Mouse (Mus musculus): ENCODE data around the gene Srd5a1. TPM values are rescaled to one million over a fixed set of nuclear protein-coding genes. Genes with fewer than 3 reads are reported as not detected.

The Srd5a1 gene
- polyA plus RNA-seq, 1 experiment from 2014 or later, result 3.9 TPM

DNA sequence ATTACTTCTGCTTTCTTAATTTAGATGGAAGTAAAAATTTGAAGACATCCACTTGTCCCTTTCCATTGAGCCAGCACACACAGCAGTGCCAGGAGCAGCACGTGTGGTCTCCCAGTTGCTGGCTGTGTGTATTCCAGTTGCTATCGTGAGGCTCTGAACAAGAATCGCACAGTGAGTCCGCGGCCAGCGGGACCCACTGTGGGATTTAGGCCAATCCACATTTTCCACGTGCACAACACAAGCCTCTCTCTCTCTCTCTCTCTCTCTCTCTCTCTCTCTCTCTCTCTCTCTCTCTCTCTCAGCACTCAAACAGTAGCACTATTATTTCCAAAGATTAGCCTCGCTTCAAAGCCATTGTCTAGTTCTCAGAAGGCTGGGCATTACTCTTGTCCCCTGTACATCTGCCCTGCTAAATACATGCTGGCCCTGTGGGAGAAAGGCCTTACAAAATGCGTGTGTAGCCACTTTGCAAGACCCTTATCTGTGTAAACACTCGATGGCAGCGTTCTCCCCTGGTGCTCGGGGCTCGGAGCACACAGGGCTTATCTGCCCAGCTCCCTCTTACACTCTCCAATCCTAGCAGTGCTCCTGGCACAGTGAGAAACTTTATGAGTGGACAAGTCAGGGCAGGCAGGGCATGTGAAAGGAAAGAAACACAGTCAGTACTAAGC, 51.8 kb downstream of the Srd5a1 start:
- Histone ChIP-seq H3K27ac (ENCODE audit: low read length) (no peak overlapping the region), H3K27me3 (ENCODE audit: control insufficient read depth, insufficient read depth, low read depth, low read length) (no peaks in the 10 kb centered on the region), H3K4me1 (ENCODE audit: control insufficient read depth, low read depth, low read length) (no peaks in the 10 kb centered on the region), H3K4me2 (ENCODE audit: low read depth, low read length) (no peak overlapping the region), H3K9me3 (replicated peaks; ENCODE audit: control insufficient read depth, low read length) (no peaks in the 10 kb centered on the region), H3K36me3 (ENCODE audit: control insufficient read depth, insufficient read depth) (no peaks in the 10 kb centered on the region), H3K9ac (ENCODE audit: low read depth, low read length) (no peak overlapping the region), H3K4me3 (ENCODE audit: low read depth, low read length) (no peak overlapping the region)
- ATAC-seq (ENCODE audit: low read depth), result no peak
- 46% methylated on average over 13 of the region's 13 CpGs for WGBS (ENCODE audit: insufficient replicate concordance)

DNA sequence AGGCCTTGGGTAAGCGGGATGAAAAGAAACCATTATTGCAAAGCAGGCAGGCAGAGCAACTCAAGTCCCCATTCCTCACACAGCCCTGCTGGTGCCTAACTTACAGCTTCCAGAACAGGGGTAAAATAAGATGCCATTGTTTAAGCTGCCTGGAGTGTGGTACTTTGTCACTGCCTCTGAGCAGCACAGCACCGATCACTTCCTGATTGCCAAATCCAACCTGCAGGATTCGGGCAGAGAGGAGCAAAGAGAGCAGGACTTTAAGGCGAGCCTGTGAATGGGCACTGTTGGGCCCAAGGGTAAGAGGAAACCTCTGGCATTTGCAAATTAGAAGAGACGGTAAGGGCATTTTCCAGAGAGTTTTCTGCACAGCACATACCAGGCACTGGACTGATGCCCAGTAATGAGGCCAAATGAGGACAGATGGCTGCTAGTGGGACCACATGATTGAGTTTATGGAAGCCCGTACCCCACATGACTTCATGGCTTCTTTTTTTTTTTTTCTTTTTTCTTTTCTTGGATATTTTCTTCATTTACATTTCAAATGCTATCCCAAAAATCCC, 53.1 kb downstream of the Srd5a1 start:
- Histone ChIP-seq H3K36me3 (ENCODE audit: control insufficient read depth, insufficient read depth) (no peaks in the 10 kb centered on the region), H3K4me3 (ENCODE audit: low read depth, low read length) (no peak overlapping the region), H3K27ac (ENCODE audit: low read length) (no peak overlapping the region), H3K27me3 (ENCODE audit: control insufficient read depth, insufficient read depth, low read depth, low read length) (no peaks in the 10 kb centered on the region), H3K9me3 (replicated peaks; ENCODE audit: control insufficient read depth, low read length) (no peaks in the 10 kb centered on the region), H3K4me2 (ENCODE audit: low read depth, low read length) (no peak overlapping the region), H3K4me1 (ENCODE audit: control insufficient read depth, low read depth, low read length) (no peaks in the 10 kb centered on the region), H3K9ac (ENCODE audit: low read depth, low read length) (no peak overlapping the region)
- WGBS (ENCODE audit: insufficient replicate concordance), result 59% methylated on average over 6 of the region's 6 CpGs
- no peak for ATAC-seq (ENCODE audit: low read depth)

DNA sequence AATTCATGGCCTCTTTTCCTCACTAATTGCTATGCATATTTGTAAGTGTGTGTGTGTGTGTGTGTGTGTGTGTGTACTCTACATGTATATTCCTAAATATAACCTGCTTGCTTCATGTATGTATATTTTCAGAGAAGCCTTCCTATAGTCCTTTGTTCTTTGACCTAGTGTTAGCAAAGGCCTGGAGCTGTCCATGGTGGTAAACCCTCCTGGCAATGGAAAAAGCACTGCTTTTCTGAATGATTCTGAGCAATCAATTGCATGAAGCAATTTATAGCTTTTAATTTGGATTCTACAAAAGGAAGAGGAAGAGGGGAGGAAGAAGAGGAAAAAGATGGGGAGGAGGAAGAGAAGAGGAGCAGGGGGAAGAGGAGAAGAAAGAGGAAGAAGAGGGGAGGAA, 54.5 kb downstream of the Srd5a1 start:
- ATAC-seq (ENCODE audit: low read depth), result no peak
- Histone ChIP-seq H3K36me3 (ENCODE audit: control insufficient read depth, insufficient read depth) (no peaks in the 10 kb centered on the region), H3K9ac (ENCODE audit: low read depth, low read length) (no peak overlapping the region), H3K27ac (ENCODE audit: low read length) (no peak overlapping the region), H3K4me2 (ENCODE audit: low read depth, low read length) (no peak overlapping the region), H3K4me1 (ENCODE audit: control insufficient read depth, low read depth, low read length) (no peaks in the 10 kb centered on the region), H3K4me3 (ENCODE audit: low read depth, low read length) (no peak overlapping the region), H3K9me3 (replicated peaks; ENCODE audit: control insufficient read depth, low read length) (no peaks in the 10 kb centered on the region), H3K27me3 (ENCODE audit: control insufficient read depth, insufficient read depth, low read depth, low read length) (no peaks in the 10 kb centered on the region)

DNA sequence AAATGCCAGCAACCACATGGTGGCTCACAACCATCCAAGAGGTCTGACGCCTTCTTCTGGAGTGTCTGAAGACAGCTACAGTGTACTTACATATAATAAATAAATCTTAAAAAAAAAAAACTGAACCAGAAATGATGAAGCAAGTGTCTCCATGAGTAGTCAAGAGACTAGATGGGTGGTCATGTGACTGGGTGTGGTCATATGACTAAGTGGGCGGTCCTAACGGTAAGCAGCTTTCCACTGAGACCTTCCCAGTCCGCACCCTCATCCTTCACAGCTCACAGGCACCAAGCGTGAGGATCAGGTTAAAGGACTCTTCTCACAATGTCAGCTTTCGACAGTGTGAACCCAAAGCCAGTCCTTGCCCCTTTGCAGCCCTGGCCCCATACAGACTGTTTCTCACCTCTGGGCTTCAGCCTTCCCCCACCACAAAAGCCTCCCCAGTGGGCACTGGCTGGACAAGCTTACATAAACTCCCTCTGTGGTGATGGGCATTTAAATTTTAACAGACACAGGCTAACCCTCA, 55.2 kb downstream of the Srd5a1 start:
- no peak overlapping the region for H3K4me3 ChIP-seq (ENCODE audit: low read depth, low read length)
- no peak overlapping the region for H3K9ac ChIP-seq (ENCODE audit: low read depth, low read length)
- H3K36me3 ChIP-seq (ENCODE audit: control insufficient read depth, insufficient read depth), result no peaks in the 10 kb centered on the region
- no peaks in the 10 kb centered on the region for H3K9me3 ChIP-seq (replicated peaks; ENCODE audit: control insufficient read depth, low read length)
- no peak overlapping the region for H3K4me2 ChIP-seq (ENCODE audit: low read depth, low read length)
- no peak for ATAC-seq (ENCODE audit: low read depth)
- no peaks in the 10 kb centered on the region for H3K27me3 ChIP-seq (ENCODE audit: control insufficient read depth, insufficient read depth, low read depth, low read length)
- WGBS (ENCODE audit: insufficient replicate concordance), result 64% methylated on average over 6 of the region's 6 CpGs
- H3K27ac ChIP-seq (ENCODE audit: low read length), result no peak overlapping the region
- H3K4me1 ChIP-seq (ENCODE audit: control insufficient read depth, low read depth, low read length), result no peaks in the 10 kb centered on the region

DNA sequence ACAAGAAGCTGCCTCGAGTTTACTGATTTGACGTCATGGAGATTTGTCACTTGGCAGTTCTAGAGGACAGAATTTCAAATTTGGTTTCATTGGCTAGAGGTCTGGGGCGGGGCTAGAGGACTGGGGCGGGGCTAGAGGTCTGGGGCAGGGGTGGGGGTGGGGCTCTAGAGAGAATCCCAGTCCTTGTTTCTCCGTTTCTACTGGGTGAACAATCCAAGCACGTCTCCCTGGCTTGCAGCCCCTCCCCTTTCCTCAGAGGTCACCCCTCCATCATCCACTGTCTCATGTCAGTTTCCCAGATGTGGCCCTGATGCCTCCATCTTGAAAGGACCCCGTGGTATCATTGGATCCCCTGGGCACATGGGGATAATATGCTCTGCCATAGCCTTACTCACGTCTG, 56.2 kb downstream of the Srd5a1 start:
- H3K4me1 ChIP-seq (ENCODE audit: control insufficient read depth, low read depth, low read length), result no peaks in the 10 kb centered on the region
- WGBS (ENCODE audit: insufficient replicate concordance), result 22% methylated on average over 8 of the region's 8 CpGs
- no peaks in the 10 kb centered on the region for H3K9me3 ChIP-seq (replicated peaks; ENCODE audit: control insufficient read depth, low read length)
- H3K4me3 ChIP-seq (ENCODE audit: low read depth, low read length), result no peak overlapping the region
- no peaks in the 10 kb centered on the region for H3K36me3 ChIP-seq (ENCODE audit: control insufficient read depth, insufficient read depth)
- H3K27ac ChIP-seq (ENCODE audit: low read length), result no peak overlapping the region
- H3K4me2 ChIP-seq (ENCODE audit: low read depth, low read length), result no peak overlapping the region
- no peak for ATAC-seq (ENCODE audit: low read depth)
- no peaks in the 10 kb centered on the region for H3K27me3 ChIP-seq (ENCODE audit: control insufficient read depth, insufficient read depth, low read depth, low read length)
- H3K9ac ChIP-seq (ENCODE audit: low read depth, low read length), result no peak overlapping the region

DNA sequence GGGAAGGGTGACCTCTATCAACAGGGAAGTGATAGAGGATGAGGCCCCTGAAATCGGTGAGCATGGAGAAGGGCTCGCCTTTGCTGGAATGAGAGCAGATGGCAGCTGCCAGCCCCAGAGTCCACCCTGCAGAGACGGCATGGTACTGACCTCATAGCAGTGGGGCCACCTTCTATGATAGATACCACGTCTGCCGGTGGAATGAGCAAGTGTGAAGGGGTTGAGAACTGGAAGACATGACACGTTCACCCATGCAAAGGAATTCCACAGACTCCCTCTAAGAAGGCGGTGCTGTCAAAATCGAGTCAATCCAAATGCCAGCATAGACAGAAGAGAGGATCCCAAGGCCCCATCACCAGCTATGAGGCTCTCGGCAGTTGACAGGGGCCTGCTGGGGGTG, 57.0 kb downstream of the Srd5a1 start:
- H3K9ac ChIP-seq (ENCODE audit: low read depth, low read length), result no peak overlapping the region
- H3K27ac ChIP-seq (ENCODE audit: low read length), result no peak overlapping the region
- no peak overlapping the region for H3K4me2 ChIP-seq (ENCODE audit: low read depth, low read length)
- no peak for ATAC-seq (ENCODE audit: low read depth)
- no peaks in the 10 kb centered on the region for H3K27me3 ChIP-seq (ENCODE audit: control insufficient read depth, insufficient read depth, low read depth, low read length)
- no peak overlapping the region for H3K4me3 ChIP-seq (ENCODE audit: low read depth, low read length)
- H3K9me3 ChIP-seq (replicated peaks; ENCODE audit: control insufficient read depth, low read length), result no peaks in the 10 kb centered on the region
- H3K36me3 ChIP-seq (ENCODE audit: control insufficient read depth, insufficient read depth), result no peaks in the 10 kb centered on the region
- 61% methylated on average over 9 of the region's 9 CpGs for WGBS (ENCODE audit: insufficient replicate concordance)
- H3K4me1 ChIP-seq (ENCODE audit: control insufficient read depth, low read depth, low read length), result no peaks in the 10 kb centered on the region

DNA sequence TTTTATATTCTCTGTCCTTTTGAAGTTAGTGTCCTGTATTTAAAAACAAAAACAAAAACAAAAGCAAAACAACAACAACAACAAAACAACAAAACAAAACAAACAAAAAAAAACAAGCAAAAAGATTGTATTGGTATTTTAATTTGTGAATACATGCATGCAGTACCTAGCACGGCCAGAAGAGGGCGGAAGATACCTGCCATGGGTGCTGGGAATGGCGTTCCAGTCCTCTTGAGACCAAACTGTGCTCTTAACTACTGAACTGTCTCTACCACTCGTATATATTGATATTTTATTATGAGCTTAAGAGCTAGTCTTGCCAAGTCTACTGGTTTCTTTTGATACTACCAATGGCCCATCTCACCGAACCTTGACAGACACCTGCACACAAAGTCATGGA, 58.2 kb downstream of the Srd5a1 start:
- ATAC-seq (ENCODE audit: low read depth), result no peak
- Histone ChIP-seq H3K9me3 (replicated peaks; ENCODE audit: control insufficient read depth, low read length) (no peaks in the 10 kb centered on the region), H3K4me2 (ENCODE audit: low read depth, low read length) (no peak overlapping the region), H3K4me3 (ENCODE audit: low read depth, low read length) (no peak overlapping the region), H3K27me3 (ENCODE audit: control insufficient read depth, insufficient read depth, low read depth, low read length) (no peaks in the 10 kb centered on the region), H3K36me3 (ENCODE audit: control insufficient read depth, insufficient read depth) (no peaks in the 10 kb centered on the region), H3K27ac (ENCODE audit: low read length) (no peak overlapping the region), H3K9ac (ENCODE audit: low read depth, low read length) (no peak overlapping the region), H3K4me1 (ENCODE audit: control insufficient read depth, low read depth, low read length) (no peaks in the 10 kb centered on the region)
- WGBS (ENCODE audit: insufficient replicate concordance), result 13% methylated on average over 5 of the region's 5 CpGs

DNA sequence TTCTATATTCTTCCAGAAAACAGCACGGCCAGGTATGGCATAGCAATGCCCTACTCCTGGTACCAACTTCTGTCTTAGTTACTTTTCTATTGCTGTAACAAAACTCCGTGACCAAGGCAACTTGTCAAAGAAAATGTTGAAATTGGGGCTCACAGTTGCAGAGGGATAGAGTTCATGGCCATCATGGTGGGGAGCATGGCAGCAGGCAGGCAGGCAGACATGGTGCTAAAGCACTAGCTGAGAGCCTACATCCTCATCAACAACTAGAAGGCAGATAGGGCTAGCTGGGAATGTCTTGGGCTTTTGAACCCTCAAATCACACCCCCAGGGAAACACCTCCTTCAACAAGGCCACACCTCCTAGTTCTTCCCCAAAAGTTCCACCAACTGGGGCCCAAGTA, 60.4 kb downstream of the Srd5a1 start:
- H3K27me3 ChIP-seq (ENCODE audit: control insufficient read depth, insufficient read depth, low read depth, low read length), result no peaks in the 10 kb centered on the region
- H3K4me2 ChIP-seq (ENCODE audit: low read depth, low read length), result no peak overlapping the region
- no peaks in the 10 kb centered on the region for H3K4me1 ChIP-seq (ENCODE audit: control insufficient read depth, low read depth, low read length)
- H3K4me3 ChIP-seq (ENCODE audit: low read depth, low read length), result no peak overlapping the region
- no peak for ATAC-seq (ENCODE audit: low read depth)
- no peaks in the 10 kb centered on the region for H3K9me3 ChIP-seq (replicated peaks; ENCODE audit: control insufficient read depth, low read length)
- no peak overlapping the region for H3K9ac ChIP-seq (ENCODE audit: low read depth, low read length)
- H3K36me3 ChIP-seq (ENCODE audit: control insufficient read depth, insufficient read depth), result no peaks in the 10 kb centered on the region
- no peak overlapping the region for H3K27ac ChIP-seq (ENCODE audit: low read length)
- WGBS (ENCODE audit: insufficient replicate concordance), result 63% methylated on average over 2 of the region's 2 CpGs

DNA sequence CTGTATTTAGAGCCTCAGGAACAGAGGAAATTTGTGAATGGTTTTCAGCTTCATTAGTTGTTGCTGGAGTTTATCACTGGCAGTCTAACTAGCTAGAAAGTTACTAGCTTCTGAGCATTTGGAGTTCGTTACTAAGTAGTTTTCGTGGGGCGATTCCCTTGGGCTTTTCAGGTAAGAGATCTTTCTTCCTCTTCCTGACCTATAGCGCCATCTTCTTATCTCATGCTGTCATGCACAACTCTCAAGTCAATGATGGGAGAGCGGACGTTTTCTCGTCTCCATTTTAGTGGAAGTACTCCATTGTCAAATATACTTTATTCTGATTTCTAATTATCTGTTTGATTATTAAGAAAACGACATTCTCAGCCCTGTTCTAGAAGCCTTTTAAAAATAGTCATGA, 61.3 kb downstream of the Srd5a1 start:
- no peak overlapping the region for H3K4me2 ChIP-seq (ENCODE audit: low read depth, low read length)
- no peak overlapping the region for H3K9ac ChIP-seq (ENCODE audit: low read depth, low read length)
- no peaks in the 10 kb centered on the region for H3K27me3 ChIP-seq (ENCODE audit: control insufficient read depth, insufficient read depth, low read depth, low read length)
- no peaks in the 10 kb centered on the region for H3K4me1 ChIP-seq (ENCODE audit: control insufficient read depth, low read depth, low read length)
- WGBS (ENCODE audit: insufficient replicate concordance), result 30% methylated on average over 8 of the region's 8 CpGs
- no peaks in the 10 kb centered on the region for H3K9me3 ChIP-seq (replicated peaks; ENCODE audit: control insufficient read depth, low read length)
- no peak overlapping the region for H3K27ac ChIP-seq (ENCODE audit: low read length)
- ATAC-seq (ENCODE audit: low read depth), result no peak
- H3K36me3 ChIP-seq (ENCODE audit: control insufficient read depth, insufficient read depth), result no peaks in the 10 kb centered on the region
- H3K4me3 ChIP-seq (ENCODE audit: low read depth, low read length), result no peak overlapping the region
